Mouse (Mus musculus): ENCODE results near the gene Opa1.

- no peak for TF ChIP-seq POLR2A (IDR thresholded peaks at IDR 0.05; ENCODE audit: insufficient read depth, low read depth, low read length)
- no peak for TF ChIP-seq CTCF (IDR thresholded peaks at IDR 0.05)
Measured at GRCm38 (mm10) chr16:29663042-29663758, 84.1 kb downstream of the Opa1 start.

Data from heart, adult 2 months (tissue).